Mouse (Mus musculus) midbrain, embryonic 12.5 days (tissue): Measurements from ENCODE around the gene Map7d1. TPM values are rescaled to one million over a fixed set of nuclear protein-coding genes. Genes with fewer than 3 reads are reported as not detected.

Experiments used
- ATAC-seq: fragments of 200-750 bp; cut with Nextera tagmentation; 2 replicates; pipeline ENCODE4 v1.8.0; 2017; ENCODE audit warnings: low read depth, moderate TSS enrichment, moderate library complexity; ENCODE audit not compliant: low FRiP score
- H3K27ac ChIP-seq: fragments of 300-500 bp; sonication (generic); replicated peaks from 2 replicates; pipeline ENCODE4 v1.5.1; 2016; ENCODE audit warnings: mild to moderate bottlenecking
- H3K27me3 ChIP-seq: fragments of 300-500 bp; sonication (generic); 2 replicates; pipeline ENCODE4 v1.6.1; 2016; ENCODE audit warnings: mild to moderate bottlenecking
- H3K36me3 ChIP-seq: fragments of 300-500 bp; sonication (generic); 2 replicates; pipeline ENCODE4 v1.6.1; 2016
- H3K4me1 ChIP-seq: fragments of 300-500 bp; sonication (generic); 2 replicates; pipeline ENCODE4 v1.6.1; 2016
- H3K4me2 ChIP-seq: fragments of 300-500 bp; sonication (generic); replicated peaks from 2 replicates; pipeline ENCODE4 v1.6.1; 2016; ENCODE audit warnings: mild to moderate bottlenecking, moderate library complexity
- H3K4me3 ChIP-seq: fragments of 300-500 bp; sonication (generic); 2 replicates; pipeline ENCODE4 v1.5.1; 2016; ENCODE audit warnings: mild to moderate bottlenecking
- H3K9ac ChIP-seq: fragments of 300-500 bp; sonication (generic); replicated peaks from 2 replicates; pipeline ENCODE4 v1.6.1; 2016; ENCODE audit warnings: mild to moderate bottlenecking, moderate library complexity
- H3K9me3 ChIP-seq: fragments of 300-500 bp; sonication (generic); 2 replicates; pipeline ENCODE4 v1.6.1; 2016; ENCODE audit warnings: mild to moderate bottlenecking
- WGBS: fragments of 180-500 bp; shearing (Covaris S2); methylation state at CpG from one replicate; pipeline ENCODE4 v1.1.7; 2016; 5-methylcytosine and 5-hydroxymethylcytosine counted together
- polyA plus RNA-seq: library from polyadenylated mRNA; unstranded; fragments of >200 nt; fragmentation: Nextera tagmentation; extraction: Ambion mirVana; gene quantifications from 2 replicates; pipeline ENCODE4 v1.2.1, GENCODE M21; 2016

The Map7d1 gene
- polyA plus RNA-seq, 1 experiment from 2014 or later = 135 TPM

GRCm38 (mm10) chr4:126217771-126218170 is 38.4 kb downstream of the Map7d1 start:
- H3K4me1 ChIP-seq = no peaks in the 10 kb centered on the region
- H3K4me2 ChIP-seq = no peak overlapping the region
- H3K27ac ChIP-seq = no peak overlapping the region
- no peaks in the 10 kb centered on the region for H3K36me3 ChIP-seq
- no peaks in the 10 kb centered on the region for H3K27me3 ChIP-seq
- no peaks in the 10 kb centered on the region for H3K9me3 ChIP-seq
- H3K4me3 ChIP-seq = no peak overlapping the region
- H3K9ac ChIP-seq = no peak overlapping the region
- ATAC-seq = no peak
- WGBS = 86% methylated on average over 6 of the region's 6 CpGs

DNA sequence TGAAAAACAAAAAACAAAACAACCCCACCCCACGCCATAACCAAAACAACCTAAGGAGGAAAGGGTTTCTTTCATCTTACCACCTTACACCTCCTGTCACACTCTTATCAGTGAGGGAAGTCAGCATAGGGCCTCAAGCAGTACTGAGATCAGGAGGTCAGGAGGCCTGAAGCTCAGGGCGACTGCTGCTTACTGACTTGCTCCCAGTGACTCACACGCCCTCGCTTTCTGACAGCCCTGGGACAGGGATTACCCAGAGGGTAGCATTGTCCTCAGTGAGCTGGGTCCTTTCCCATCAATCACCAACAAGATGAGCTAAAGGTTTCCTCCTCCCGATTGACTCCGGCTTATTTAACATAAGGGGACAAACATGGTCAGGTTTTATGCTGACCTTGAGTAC is 49.1 kb downstream of the Map7d1 start:
- peaks cover 3% of the 10 kb centered on the region; the same call in 1 of the 2 replicates for H3K4me1 ChIP-seq
- H3K9me3 ChIP-seq = no peaks in the 10 kb centered on the region
- no peak for ATAC-seq
- H3K9ac ChIP-seq = no peak overlapping the region
- H3K4me2 ChIP-seq = no peak overlapping the region
- no peaks in the 10 kb centered on the region for H3K27me3 ChIP-seq
- no peak overlapping the region for H3K27ac ChIP-seq
- 59% methylated on average over 6 of the region's 6 CpGs for WGBS
- H3K36me3 ChIP-seq = no peaks in the 10 kb centered on the region
- no peak overlapping the region for H3K4me3 ChIP-seq

DNA sequence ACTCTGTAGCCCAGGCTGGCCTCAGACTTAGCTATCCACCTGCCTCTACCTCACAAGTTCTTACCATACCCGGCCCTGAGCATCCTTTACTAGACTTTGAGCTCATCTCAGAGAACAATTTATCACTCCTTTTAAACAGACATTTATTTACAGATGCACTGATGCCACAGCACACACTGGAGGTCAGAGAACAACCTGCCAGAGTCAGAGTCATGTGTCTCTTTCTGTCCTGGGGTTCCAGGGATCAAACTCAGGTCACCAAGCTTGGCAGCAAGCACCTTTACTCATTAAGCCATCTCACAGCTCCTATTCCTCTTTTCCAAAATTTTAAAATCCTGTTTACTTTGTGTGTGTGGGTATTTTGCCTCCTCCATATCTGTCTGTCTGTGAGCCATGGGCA is 50.8 kb downstream of the Map7d1 start:
- H3K4me2 ChIP-seq = no peak overlapping the region
- no peak overlapping the region for H3K4me3 ChIP-seq
- no peaks in the 10 kb centered on the region for H3K9me3 ChIP-seq
- H3K36me3 ChIP-seq = no peaks in the 10 kb centered on the region
- no peaks in the 10 kb centered on the region for H3K27me3 ChIP-seq
- peaks cover 13% of the 10 kb centered on the region for H3K4me1 ChIP-seq
- no peak overlapping the region for H3K9ac ChIP-seq
- WGBS = 70% methylated on average over 1 of the region's 1 CpGs
- no peak for ATAC-seq
- no peak overlapping the region for H3K27ac ChIP-seq

- no peak for ATAC-seq
- H3K9ac ChIP-seq = no peak overlapping the region
- peaks cover 19% of the 10 kb centered on the region for H3K4me1 ChIP-seq
- no peak overlapping the region for H3K4me2 ChIP-seq
- H3K27ac ChIP-seq = no peak overlapping the region
- H3K27me3 ChIP-seq = no peaks in the 10 kb centered on the region
- H3K9me3 ChIP-seq = no peaks in the 10 kb centered on the region
- H3K36me3 ChIP-seq = no peaks in the 10 kb centered on the region
- no peak overlapping the region for H3K4me3 ChIP-seq
- 90% methylated on average over 12 of the region's 12 CpGs for WGBS
Measured at GRCm38 (mm10) chr4:126204661-126205230, 51.4 kb downstream of the Map7d1 start.

DNA sequence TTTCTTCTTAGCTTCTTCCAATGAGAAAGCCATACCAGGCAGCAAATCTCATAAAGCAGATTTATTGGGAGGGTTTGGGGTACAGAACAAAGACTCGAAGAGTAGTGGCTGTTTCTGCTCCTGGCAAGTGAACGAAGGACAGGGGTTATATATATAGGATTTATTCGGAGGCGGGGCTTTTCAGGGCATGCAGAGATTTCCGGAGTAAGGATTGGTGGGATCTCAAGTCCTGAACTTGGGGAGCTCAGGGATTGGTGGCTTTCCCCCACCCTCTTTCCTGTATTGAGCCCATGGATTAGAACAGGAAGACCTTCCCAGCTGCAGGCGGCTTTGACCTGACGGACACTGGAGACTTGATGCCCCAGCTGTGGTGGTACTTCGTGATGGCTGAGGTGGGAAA is 52.1 kb downstream of the Map7d1 start:
- 88% methylated on average over 8 of the region's 8 CpGs for WGBS
- H3K36me3 ChIP-seq = no peaks in the 10 kb centered on the region
- peaks cover 19% of the 10 kb centered on the region for H3K4me1 ChIP-seq
- H3K27ac ChIP-seq = no peak overlapping the region
- no peaks in the 10 kb centered on the region for H3K9me3 ChIP-seq
- no peak overlapping the region for H3K4me2 ChIP-seq
- no peaks in the 10 kb centered on the region for H3K27me3 ChIP-seq
- no peak for ATAC-seq
- H3K4me3 ChIP-seq = no peak overlapping the region
- H3K9ac ChIP-seq = no peak overlapping the region

DNA sequence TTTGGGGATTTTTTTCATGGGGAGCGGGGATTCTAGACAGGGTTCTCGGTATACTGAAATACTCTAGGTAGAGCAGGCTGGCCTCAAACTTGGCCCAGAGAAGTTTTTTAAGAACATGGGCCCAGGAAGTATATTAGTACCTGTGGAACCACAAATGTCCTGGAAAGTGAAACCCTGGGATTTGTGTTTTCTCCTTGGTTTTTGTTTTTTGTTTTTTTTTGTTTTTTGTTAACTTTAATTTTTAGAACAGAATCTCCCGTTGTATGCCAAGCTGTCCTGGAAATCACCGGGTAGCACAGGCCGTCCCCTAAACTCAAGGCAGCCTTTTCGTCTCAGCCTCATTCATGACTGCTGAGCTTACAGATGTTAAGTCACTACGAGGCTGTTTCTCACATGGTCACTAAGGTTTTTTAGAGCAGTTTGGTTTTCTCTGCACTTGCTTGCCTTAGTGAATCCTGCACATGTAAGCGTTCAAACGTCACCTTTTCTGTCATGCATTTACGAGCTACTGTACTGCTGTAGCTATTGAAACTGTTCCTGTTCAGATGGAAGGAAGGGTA is 52.7 kb downstream of the Map7d1 start:
- Histone ChIP-seq H3K9me3 (no peaks in the 10 kb centered on the region), H3K9ac (peak overlapping the region; percentile 55), H3K27ac (peak overlapping the region; percentile 80), H3K36me3 (no peaks in the 10 kb centered on the region), H3K4me2 (peak overlapping the region; percentile 56), H3K4me1 (peaks cover 22% of the 10 kb centered on the region), H3K27me3 (no peaks in the 10 kb centered on the region), H3K4me3 (peak overlapping the region; percentile 76)
- ATAC-seq = no peak
- 73% methylated on average over 10 of the region's 10 CpGs for WGBS

DNA sequence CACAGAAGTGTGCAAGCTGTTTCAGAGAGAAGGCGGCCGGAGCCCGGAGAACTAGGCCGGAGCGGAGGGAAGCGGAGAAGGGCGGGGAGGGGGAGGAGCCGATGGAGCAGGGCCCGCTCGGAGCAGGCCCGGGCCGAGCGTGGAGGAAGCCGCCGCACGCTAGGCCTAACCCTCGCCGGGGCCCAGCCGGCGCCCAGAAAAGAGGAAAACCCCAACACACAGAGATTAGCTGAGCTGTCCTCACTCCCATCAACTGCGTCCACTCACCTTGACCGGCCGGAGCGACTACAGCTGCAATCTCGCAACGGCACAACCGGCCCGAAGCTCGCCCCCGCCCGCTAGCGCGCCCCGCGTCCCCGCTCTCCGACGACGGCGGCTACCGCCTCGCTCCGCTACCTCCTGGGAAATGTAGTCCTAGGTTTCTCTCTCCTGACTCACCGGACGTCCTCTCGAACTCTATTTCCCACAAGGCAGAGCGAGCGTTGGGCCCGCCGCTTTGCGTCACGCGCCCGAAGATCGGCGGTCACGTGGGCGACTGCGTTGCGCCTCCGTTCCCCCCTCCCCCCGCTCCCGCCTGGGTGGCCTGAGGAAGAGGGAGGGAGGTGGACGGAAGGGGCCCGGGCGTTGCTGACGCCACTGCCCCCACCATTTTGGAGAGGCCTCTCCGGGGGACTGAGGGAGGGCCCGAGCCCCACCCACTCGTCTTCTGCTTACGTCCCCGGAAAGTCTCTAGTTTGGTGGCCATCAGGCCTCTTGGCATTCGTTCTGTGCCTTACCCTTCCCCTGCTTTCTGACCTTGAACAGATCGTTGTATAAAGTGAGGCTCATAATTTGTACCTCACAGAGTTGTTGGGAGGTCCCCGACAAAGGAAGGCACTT is 53.6 kb downstream of the Map7d1 start, which contains the start of gene Thrap3:
TSS of gene Thrap3 (minus strand) at position 458 of the 879 bp plus-strand sequence.
- WGBS = under 1% methylated on average over 74 of the region's 75 CpGs
- peak within 1 kb of the TSS; percentile 76 for H3K4me3 ChIP-seq
- peak within 1 kb of the TSS; percentile 93 for H3K27ac ChIP-seq
- peak within 1 kb of the TSS; percentile 66 for H3K4me2 ChIP-seq
- no peaks in the 10 kb centered on the region for H3K9me3 ChIP-seq
- peak; percentile 99 for ATAC-seq
- H3K36me3 ChIP-seq = no peaks in the 10 kb centered on the region
- peaks cover 22% of the 10 kb centered on the region for H3K4me1 ChIP-seq
- no peaks in the 10 kb centered on the region for H3K27me3 ChIP-seq
- peak within 1 kb of the TSS; percentile 86 for H3K9ac ChIP-seq

GRCm38 (mm10) chr4:126201514-126202302 is 54.4 kb downstream of the Map7d1 start:
- H3K27me3 ChIP-seq = no peaks in the 10 kb centered on the region
- ATAC-seq = no peak
- WGBS = 1% methylated on average over 28 of the region's 28 CpGs
- peak overlapping the region; percentile 66 for H3K4me2 ChIP-seq
- peak overlapping the region; percentile 93 for H3K27ac ChIP-seq
- peak overlapping the region; percentile 86 for H3K9ac ChIP-seq
- H3K9me3 ChIP-seq = no peaks in the 10 kb centered on the region
- no peaks in the 10 kb centered on the region for H3K36me3 ChIP-seq
- H3K4me1 ChIP-seq = peaks cover 22% of the 10 kb centered on the region
- peak overlapping the region; percentile 76 for H3K4me3 ChIP-seq

GRCm38 (mm10) chr4:126200656-126201055 is 55.5 kb downstream of the Map7d1 start:
- Histone ChIP-seq H3K4me2 (peak overlapping the region; percentile 66), H3K36me3 (no peaks in the 10 kb centered on the region), H3K4me3 (peak overlapping the region; percentile 76), H3K27ac (no peak overlapping the region), H3K9me3 (no peaks in the 10 kb centered on the region), H3K4me1 (peaks cover 22% of the 10 kb centered on the region), H3K9ac (peak overlapping the region; percentile 86; the same call in 1 of the 2 replicates), H3K27me3 (no peaks in the 10 kb centered on the region)
- WGBS = 81% methylated on average over 2 of the region's 2 CpGs
- ATAC-seq = no peak

DNA sequence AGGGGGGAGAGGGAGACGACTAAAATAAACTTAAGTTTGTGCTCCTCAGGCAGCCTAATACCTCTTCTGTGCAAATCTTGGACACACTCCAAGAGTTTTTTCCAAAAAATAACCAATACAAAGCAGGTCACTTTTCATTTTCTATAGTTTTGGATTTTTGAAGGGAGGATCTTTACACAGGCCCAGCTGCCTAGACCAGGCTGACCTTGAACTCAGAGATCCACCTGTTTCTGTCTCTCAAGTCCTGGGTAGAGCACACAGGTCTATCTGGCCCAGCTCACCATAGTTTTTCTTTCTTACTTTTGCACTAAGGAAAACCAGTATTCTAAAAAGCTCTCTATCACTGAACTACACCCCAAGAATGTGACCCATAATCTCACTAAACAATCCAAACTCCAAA is 56.1 kb downstream of the Map7d1 start:
- H3K4me1 ChIP-seq = peaks cover 22% of the 10 kb centered on the region
- H3K36me3 ChIP-seq = no peaks in the 10 kb centered on the region
- WGBS = 70% methylated on average over 1 of the region's 1 CpGs
- no peaks in the 10 kb centered on the region for H3K27me3 ChIP-seq
- no peak overlapping the region for H3K27ac ChIP-seq
- peak overlapping the region; percentile 76; the same call in 1 of the 2 replicates for H3K4me3 ChIP-seq
- 0 out of 2 replicates have a peak overlapping the region, but pooled peaks have one; percentile 7 for H3K9ac ChIP-seq
- H3K9me3 ChIP-seq = no peaks in the 10 kb centered on the region
- H3K4me2 ChIP-seq = peak overlapping the region; percentile 66
- ATAC-seq = no peak

GRCm38 (mm10) chr4:126199556-126199955 is 56.6 kb downstream of the Map7d1 start:
- Histone ChIP-seq H3K36me3 (no peaks in the 10 kb centered on the region), H3K27ac (no peak overlapping the region), H3K9ac (no peak overlapping the region), H3K4me2 (no peak overlapping the region), H3K4me1 (peaks cover 22% of the 10 kb centered on the region), H3K27me3 (no peaks in the 10 kb centered on the region), H3K9me3 (no peaks in the 10 kb centered on the region), H3K4me3 (no peak overlapping the region)
- 88% methylated on average over 6 of the region's 6 CpGs for WGBS
- no peak for ATAC-seq
